8 mouse cellular contexts compared by ENCODE assay signal in genomic region chr17:47922579-47922978, GRCm38 (mm10). TPM values are rescaled to one million over a fixed set of nuclear protein-coding genes. Genes with fewer than 3 reads are reported as not detected.
DNase-seq lines count a peak whose midpoint lies in the region; ATAC-seq lines count a peak whose summit lies in the region.

No protein-coding gene starts in this region.

- H3K4me1 ChIP-seq in lung, embryonic 16.5 days (replicated peaks; ENCODE audit: control insufficient read depth, insufficient read depth, low read length), result peaks cover 40% of the 10 kb centered on the region
- peaks cover 27% of the 10 kb centered on the region for H3K4me1 ChIP-seq in forebrain, embryonic 11.5 days (replicated peaks; ENCODE audit: control insufficient read depth, insufficient read depth, low read length)
- peaks cover 79% of the 10 kb centered on the region for H3K4me1 ChIP-seq in limb, embryonic 10.5 days
- peaks cover 52% of the 10 kb centered on the region for H3K4me1 ChIP-seq in neural tube, embryonic 15.5 days

- peak overlapping the region; percentile 66 for H3K4me3 ChIP-seq in lung, embryonic 16.5 days (ENCODE audit: low read length)
- peak overlapping the region; percentile 93 for H3K4me3 ChIP-seq in forebrain, embryonic 11.5 days (ENCODE audit: low read depth, low read length)
- peak overlapping the region; percentile 95 for H3K4me3 ChIP-seq in limb, embryonic 10.5 days
- H3K4me3 ChIP-seq in neural tube, embryonic 15.5 days (replicated peaks), result peak overlapping the region; percentile 77

- H3K27ac ChIP-seq in lung, embryonic 16.5 days (ENCODE audit: low read length), result 0 out of 2 replicates have a peak overlapping the region, but pooled peaks have one; percentile 20
- no peak overlapping the region for H3K27ac ChIP-seq in forebrain, embryonic 11.5 days (ENCODE audit: low read depth, low read length)
- H3K27ac ChIP-seq in limb, embryonic 10.5 days, result peak overlapping the region; percentile 99
- H3K27ac ChIP-seq in neural tube, embryonic 15.5 days (replicated peaks), result no peak overlapping the region

- no peak for ATAC-seq in lung, embryonic 16.5 days (ENCODE audit: low read depth)
- ATAC-seq in forebrain, embryonic 11.5 days (replicated peaks; ENCODE audit: low FRiP score), result no peak
- no peak for ATAC-seq in neural tube, embryonic 15.5 days (ENCODE audit: low FRiP score)

- H3K27me3 ChIP-seq in lung, embryonic 16.5 days (ENCODE audit: control insufficient read depth, insufficient read depth, low read depth, low read length), result no peaks in the 10 kb centered on the region; the same call in 1 of the 2 replicates
- H3K27me3 ChIP-seq in forebrain, embryonic 11.5 days (ENCODE audit: control insufficient read depth, insufficient read depth, low read length), result peaks cover 30% of the 10 kb centered on the region
- H3K27me3 ChIP-seq in limb, embryonic 10.5 days (ENCODE audit: low read depth, poor library complexity, severe bottlenecking), result peaks cover 54% of the 10 kb centered on the region
- peaks cover 62% of the 10 kb centered on the region for H3K27me3 ChIP-seq in neural tube, embryonic 15.5 days (replicated peaks)

- H3K9ac ChIP-seq in lung, embryonic 16.5 days (ENCODE audit: low read length), result peak overlapping the region; percentile 80
- H3K9ac ChIP-seq in forebrain, embryonic 11.5 days (ENCODE audit: low read length), result peak overlapping the region; percentile 96
- H3K9ac ChIP-seq in neural tube, embryonic 15.5 days (replicated peaks), result peak overlapping the region; percentile 30; the same call in 1 of the 2 replicates

- intact Hi-C loops in left cerebral cortex, postnatal 14 days (cut with DNase I), result loop anchor here (5.0 kb wide), 2 partner anchors 45 to 175 kb away; no protein-coding TSS in a partner anchor

- DNase-seq in lung, postnatal 10 days, result no peak
- DNase-seq in forebrain, embryonic 11.5 days (ENCODE audit: low spot score), result no peak
- no peak for DNase-seq in limb, embryonic 10.5 days (ENCODE audit: low spot score)
- DNase-seq in left cerebral cortex, postnatal 14 days (ENCODE audit: low spot score in 2 of 2), result no peak
- no peak for DNase-seq in retina, postnatal 1 day
- DNase-seq in urinary bladder, adult 18-20 months (ENCODE audit: low spot score in 2 of 2), result no peak

- no peaks in the 10 kb centered on the region for H3K9me3 ChIP-seq in lung, embryonic 16.5 days (ENCODE audit: control insufficient read depth, low read length)
- H3K9me3 ChIP-seq in forebrain, embryonic 11.5 days (ENCODE audit: control insufficient read depth, low read length), result no peaks in the 10 kb centered on the region
- H3K9me3 ChIP-seq in limb, embryonic 10.5 days (replicated peaks), result no peaks in the 10 kb centered on the region
- H3K9me3 ChIP-seq in neural tube, embryonic 15.5 days (replicated peaks), result no peaks in the 10 kb centered on the region

- peak overlapping the region; percentile 87 for H3K4me2 ChIP-seq in lung, embryonic 16.5 days (ENCODE audit: low read depth, low read length)
- peak overlapping the region; percentile 96 for H3K4me2 ChIP-seq in forebrain, embryonic 11.5 days (ENCODE audit: low read depth, low read length, severe bottlenecking)
- H3K4me2 ChIP-seq in neural tube, embryonic 15.5 days, result peak overlapping the region; percentile 99

- no peaks in the 10 kb centered on the region for H3K36me3 ChIP-seq in lung, embryonic 16.5 days (ENCODE audit: control insufficient read depth, insufficient read depth, low read length)
- no peaks in the 10 kb centered on the region; the same call in 1 of the 2 replicates for H3K36me3 ChIP-seq in forebrain, embryonic 11.5 days (ENCODE audit: control insufficient read depth, insufficient read depth, low read length)
- H3K36me3 ChIP-seq in limb, embryonic 10.5 days, result peaks cover 40% of the 10 kb centered on the region
- H3K36me3 ChIP-seq in neural tube, embryonic 15.5 days, result no peaks in the 10 kb centered on the region

- 0% methylated on average over 24 of the region's 24 CpGs for WGBS in lung, embryonic 16.5 days
- WGBS in forebrain, embryonic 11.5 days, result 0% methylated on average over 24 of the region's 24 CpGs
- WGBS in limb, embryonic 10.5 days, result 0% methylated on average over 24 of the region's 24 CpGs
- WGBS in neural tube, embryonic 15.5 days, result 1% methylated on average over 24 of the region's 24 CpGs

RNA-seq across cellular contexts. Expression of gene Foxp4, which starts 1.9 kb away (rescaled TPM):
- 13.6 and 14.6 TPM in 2 replicates for polyA plus RNA-seq in lung, embryonic 16.5 days (2015; fragmentation: Nextera tagmentation; extraction: Ambion mirVana)
- 26.1 and 27.8 TPM in 2 replicates for polyA plus RNA-seq in forebrain, embryonic 11.5 days (2014; fragmentation: Nextera tagmentation; extraction: Ambion mirVana)
- 23.2 and 27.2 TPM in 2 replicates for polyA plus RNA-seq in limb, embryonic 10.5 days (2016; fragmentation: Nextera tagmentation; extraction: Ambion mirVana)
- 30.3 and 31.9 TPM in 2 replicates for polyA plus RNA-seq in neural tube, embryonic 15.5 days (2015; fragmentation: Nextera tagmentation; extraction: Ambion mirVana)
- total RNA-seq in left cerebral cortex, postnatal 14 days (2021), result 10 to 100 TPM; 43.1 to 55.1 TPM

Comparison
In these comparisons a context has a peak if more than half of its experiments do, and no peak if none do; other contexts are left out.
1. H3K27ac ChIP-seq: peak in lung, embryonic 16.5 days (single experiment) and limb, embryonic 10.5 days (single experiment); none in forebrain, embryonic 11.5 days (single experiment) and neural tube, embryonic 15.5 days (single experiment).
2. H3K9ac ChIP-seq: peak in every context shown above with its lines; median percentile 96 in forebrain, embryonic 11.5 days; 80 in lung, embryonic 16.5 days; 30 in neural tube, embryonic 15.5 days.
3. Peak in every context shown above with its lines, with median percentiles within 50 percentile points of each other: H3K4me2 ChIP-seq and H3K4me3 ChIP-seq.